Mouse (Mus musculus): ENCODE measurements around the gene Gm21773. TPM values are rescaled to one million over a fixed set of nuclear protein-coding genes. Genes with fewer than 3 reads are reported as not detected.
"Not testable (repeated sequence)": the region's sequence is repeated elsewhere in the genome, so short reads cannot be mapped to it uniquely, and the experiment has no call there.

The Gm21773 gene
- total RNA-seq (2014; fragmentation: Nextera tagmentation) (not detected in 2 replicates), total RNA-seq (2017) (not detected in 2 replicates)

- not testable (repeated sequence) for ATAC-seq (replicated peaks; ENCODE audit: low FRiP score, low TSS enrichment, poor library complexity, severe bottlenecking)
Measured at GRCm38 (mm10) chrY:25309260-25309659, at the start of gene Gm21773. TSS of gene Gm21773 (minus strand) at chrY:25309360.

Data from megakaryocyte-erythroid progenitor cell, adult 5-6 weeks (primary cell).